Comparison of ENCODE assay signal across 26 mouse cellular contexts in genomic region chr5:124896135-124896534, GRCm38 (mm10). TPM values are rescaled to one million over a fixed set of nuclear protein-coding genes. Genes with fewer than 3 reads are reported as not detected.
DNase-seq lines count a peak whose midpoint lies in the region; ATAC-seq lines count a peak whose summit lies in the region.
"Had no signal": no experiment of that assay in that cellular context is flagged by ENCODE, and none has a peak within 500 bp of the region (broad histone marks: within the 10 kb centered on the region; RNA-seq: fewer than 3 reads in every experiment).

No protein-coding gene starts in this region.

- no peaks in the 10 kb centered on the region for H3K27me3 ChIP-seq in hindbrain, embryonic 10.5 days (ENCODE audit: insufficient read depth, poor library complexity, severe bottlenecking)
- no peaks in the 10 kb centered on the region for H3K27me3 ChIP-seq in hindbrain, embryonic 16.5 days (replicated peaks; ENCODE audit: control insufficient read depth, insufficient read depth, low read length)
- no peaks in the 10 kb centered on the region for H3K27me3 ChIP-seq in limb, embryonic 15.5 days
- H3K27me3 ChIP-seq: embryonic facial prominence, embryonic 13.5 days; forebrain, embryonic 15.5 days; hindbrain, embryonic 15.5 days; liver, embryonic 15.5 days; midbrain, embryonic 15.5 days had no signal

- H3K36me3 ChIP-seq in hindbrain, embryonic 10.5 days, result 0 out of 2 replicates have a peak, but pooled peaks cover 4% of the 10 kb centered on the region
- H3K36me3 ChIP-seq in hindbrain, embryonic 16.5 days (ENCODE audit: control insufficient read depth, insufficient read depth, low read length), result no peaks in the 10 kb centered on the region
- H3K36me3 ChIP-seq in limb, embryonic 15.5 days, result no peaks in the 10 kb centered on the region
- H3K36me3 ChIP-seq: embryonic facial prominence, embryonic 13.5 days; forebrain, embryonic 15.5 days; hindbrain, embryonic 15.5 days; liver, embryonic 15.5 days; midbrain, embryonic 15.5 days had no signal

- no peak for DNase-seq in hindbrain, embryonic 10.5 days (ENCODE audit: low spot score)
- peak; percentile 39 to 57 for DNase-seq in kidney, postnatal 4 days
- no peak for DNase-seq in kidney, adult 18-20 months
- DNase-seq in embryo, embryonic 11 days, result peak; percentile 52
- no peak for DNase-seq in ovary, postnatal 14 days (ENCODE audit: low spot score)
- no peak for DNase-seq in urinary bladder, adult 2 months (ENCODE audit: low spot score)
- DNase-seq: adrenal gland, postnatal 36 days; cerebellum, adult 11-12 months; cerebellum, postnatal 25 days; gastrocnemius, postnatal 14 days; heart, adult 2 months; heart, postnatal 36 days; left cerebral cortex, postnatal 4 days; spleen, adult 18-20 months; thymus, adult 2 months had no signal

- H3K4me1 ChIP-seq in hindbrain, embryonic 10.5 days (replicated peaks), result peaks cover 26% of the 10 kb centered on the region
- H3K4me1 ChIP-seq in hindbrain, embryonic 16.5 days (ENCODE audit: control insufficient read depth, insufficient read depth, low read depth, low read length), result peaks cover 5% of the 10 kb centered on the region
- peaks cover 18% of the 10 kb centered on the region for H3K4me1 ChIP-seq in limb, embryonic 15.5 days

- H3K27ac ChIP-seq in hindbrain, embryonic 10.5 days, result peak overlapping the region; percentile 29; the same call in 1 of the 2 replicates
- H3K27ac ChIP-seq in hindbrain, embryonic 16.5 days (ENCODE audit: low read depth, low read length), result no peak overlapping the region
- H3K27ac ChIP-seq in limb, embryonic 15.5 days, result peak overlapping the region; percentile 24; the same call in 1 of the 2 replicates
- H3K27ac ChIP-seq: embryonic facial prominence, embryonic 13.5 days; forebrain, embryonic 15.5 days; heart, adult 2 months; hindbrain, embryonic 15.5 days; liver, embryonic 15.5 days; midbrain, embryonic 15.5 days had no signal

- no peaks in the 10 kb centered on the region for H3K9me3 ChIP-seq in hindbrain, embryonic 10.5 days
- no peaks in the 10 kb centered on the region for H3K9me3 ChIP-seq in hindbrain, embryonic 16.5 days (ENCODE audit: control insufficient read depth, low read length)
- no peaks in the 10 kb centered on the region for H3K9me3 ChIP-seq in limb, embryonic 15.5 days
- H3K9me3 ChIP-seq: embryonic facial prominence, embryonic 13.5 days; forebrain, embryonic 15.5 days; G1E; hindbrain, embryonic 15.5 days; liver, embryonic 15.5 days; midbrain, embryonic 15.5 days had no signal

- ATAC-seq in hindbrain, embryonic 16.5 days, result no peak
- ATAC-seq in limb, embryonic 15.5 days (ENCODE audit: insufficient number of reproducible peaks, low FRiP score, low TSS enrichment, low read depth), result no peak
- ATAC-seq: activated CD4-positive, CD25-positive, alpha-beta regulatory T cell, adult 4 months; forebrain, embryonic 15.5 days; intestine, embryonic 16.5 days; midbrain, embryonic 15.5 days had no signal

- no peak overlapping the region for H3K4me3 ChIP-seq in hindbrain, embryonic 10.5 days
- no peak overlapping the region for H3K4me3 ChIP-seq in hindbrain, embryonic 16.5 days (ENCODE audit: low read length)
- no peak overlapping the region for H3K4me3 ChIP-seq in limb, embryonic 15.5 days
- H3K4me3 ChIP-seq: embryonic facial prominence, embryonic 13.5 days; forebrain, embryonic 15.5 days; heart, adult 2 months; hindbrain, embryonic 15.5 days; liver, embryonic 15.5 days; midbrain, embryonic 15.5 days; myocyte had no signal

- no peak overlapping the region for H3K4me2 ChIP-seq in hindbrain, embryonic 16.5 days (ENCODE audit: low read length)
- no peak overlapping the region for H3K4me2 ChIP-seq in limb, embryonic 15.5 days
- H3K4me2 ChIP-seq: embryonic facial prominence, embryonic 13.5 days; forebrain, embryonic 15.5 days; hindbrain, embryonic 15.5 days; liver, embryonic 15.5 days; midbrain, embryonic 15.5 days had no signal

- no peak overlapping the region for H3K9ac ChIP-seq in hindbrain, embryonic 16.5 days (ENCODE audit: low read depth, low read length)
- no peak overlapping the region for H3K9ac ChIP-seq in limb, embryonic 15.5 days
- H3K9ac ChIP-seq: embryonic facial prominence, embryonic 13.5 days; forebrain, embryonic 15.5 days; hindbrain, embryonic 15.5 days; liver, embryonic 15.5 days; midbrain, embryonic 15.5 days had no signal

- WGBS in hindbrain, embryonic 10.5 days, result 42% methylated on average over 8 of the region's 8 CpGs
- WGBS in hindbrain, embryonic 16.5 days, result 57% methylated on average over 6 of the region's 8 CpGs
- 48% methylated on average over 7 of the region's 8 CpGs for WGBS in limb, embryonic 15.5 days

RNA-seq across cellular contexts. Expression of gene Zfp664, which starts 33.6 kb away (rescaled TPM):
- 147 and 161 TPM in 2 replicates for polyA plus RNA-seq in hindbrain, embryonic 10.5 days (2016; fragmentation: Nextera tagmentation; extraction: Ambion mirVana)
- polyA plus RNA-seq in hindbrain, embryonic 16.5 days (2015; fragmentation: Nextera tagmentation; extraction: Ambion mirVana), result 75.7 and 77.1 TPM in 2 replicates
- 68.4 and 75.6 TPM in 2 replicates for polyA plus RNA-seq in limb, embryonic 15.5 days (2015; fragmentation: Nextera tagmentation; extraction: Ambion mirVana)
- polyA plus RNA-seq in urinary bladder, adult 2 months (2012; rRNA removed), result 35.8 and 38.3 TPM in 2 replicates

RNA-seq across cellular contexts. Expression of gene Ccdc92, which starts 33.9 kb away (rescaled TPM):
- 15.0 and 20.3 TPM in 2 replicates for polyA plus RNA-seq in hindbrain, embryonic 10.5 days (2016; fragmentation: Nextera tagmentation; extraction: Ambion mirVana)
- 47.0 and 51.3 TPM in 2 replicates for polyA plus RNA-seq in hindbrain, embryonic 16.5 days (2015; fragmentation: Nextera tagmentation; extraction: Ambion mirVana)
- 5.4 and 6.1 TPM in 2 replicates for polyA plus RNA-seq in limb, embryonic 15.5 days (2015; fragmentation: Nextera tagmentation; extraction: Ambion mirVana)
- 5.3 and 6.5 TPM in 2 replicates for polyA plus RNA-seq in urinary bladder, adult 2 months (2012; rRNA removed)

Comparison
In these comparisons a context has a peak if more than half of its experiments do, and no peak if none do; other contexts are left out.
1. DNase-seq: peak in kidney, postnatal 4 days (2 of 2) and embryo, embryonic 11 days (single experiment); none in hindbrain, embryonic 10.5 days (single experiment), kidney, adult 18-20 months (single experiment), ovary, postnatal 14 days (single experiment) and urinary bladder, adult 2 months (single experiment).